Mouse (Mus musculus) C3H10T1/2 (cell line): ENCODE measurements around the gene Olfr749. TPM values are rescaled to one million over a fixed set of nuclear protein-coding genes. Genes with fewer than 3 reads are reported as not detected.

Source experiments
- polyA plus RNA-seq, 2 experiments: library from polyadenylated mRNA; unstranded; fragments of >200 nt; fragmentation: generic; extraction: Trizol; gene quantifications; one replicate each; pipeline ENCODE4 v1.2.1; 2012; ENCODE audit warnings: missing spikeins in 2 of 2

Gene Olfr749
- not detected for polyA plus RNA-seq

GRCm38 (mm10) chr14:50744994-50745393, at the start of gene Olfr749:
Gene Olfr749, minus strand, starts transcription at chr14:50745094.

GRCm38 (mm10) chr14:50785251-50785637, 40.4 kb upstream of the Olfr749 start, which contains the start of gene Ttc5:
Gene Ttc5, minus strand, starts transcription at chr14:50785519.

DNA sequence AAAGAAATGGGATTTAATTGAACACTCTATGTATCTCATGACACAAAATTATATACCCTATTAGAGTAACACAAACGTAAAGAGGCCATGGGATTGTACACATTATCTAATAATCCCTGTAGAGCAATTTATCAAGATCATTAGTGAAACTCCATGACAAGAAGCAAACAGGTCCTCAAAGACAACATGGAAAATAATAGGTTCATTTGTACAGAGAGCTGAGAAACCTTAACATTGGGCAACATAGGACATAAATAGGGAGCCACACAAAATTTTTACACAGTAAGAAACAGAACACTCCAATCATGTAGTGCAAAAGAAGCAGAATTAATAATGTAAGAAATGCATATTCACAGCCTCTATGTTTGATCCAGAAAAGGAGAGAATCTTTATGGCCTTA, 37.8 kb downstream of the Olfr749 start, which contains the start of gene Olfr748:
Gene Olfr748, plus strand, starts transcription at position 301 of the 400 bp plus-strand sequence.

DNA sequence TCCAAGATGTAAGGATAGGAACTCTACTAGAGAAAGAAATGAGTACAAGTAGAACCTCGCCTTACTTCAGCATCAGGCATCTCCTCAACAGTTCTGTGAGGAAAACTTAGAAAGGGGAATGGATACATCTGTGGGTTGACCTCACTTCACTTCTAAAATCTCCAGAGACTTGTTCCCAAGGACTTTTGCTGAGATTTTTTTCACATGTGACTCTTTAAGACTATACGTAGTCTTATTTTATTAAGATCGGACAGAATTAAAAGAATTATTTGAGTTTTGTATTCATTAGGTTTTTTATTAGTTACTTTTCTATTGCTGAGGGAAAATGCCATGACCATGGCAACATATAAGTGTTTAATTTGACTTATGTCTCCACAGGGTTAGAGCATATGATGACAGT, 51.8 kb downstream of the Olfr749 start, which contains the start of gene Olfr747:
Gene Olfr747, minus strand, starts transcription at position 101 of the 400 bp plus-strand sequence.

Other genes with a start within 250 kb of the Olfr749 start
- not detected for gene Olfr742, start 241.5 kb downstream of the Olfr749 start, polyA plus RNA-seq
- gene Olfr743, start 223.3 kb downstream of the Olfr749 start, polyA plus RNA-seq: not detected
- not detected for gene Olfr744, start 130.2 kb downstream of the Olfr749 start, polyA plus RNA-seq
- not detected for gene Olfr745, start 105.7 kb downstream of the Olfr749 start, polyA plus RNA-seq
- gene Olfr746, start 98.0 kb downstream of the Olfr749 start, polyA plus RNA-seq: not detected
- gene Olfr747, start 51.9 kb downstream of the Olfr749 start, polyA plus RNA-seq: not detected
- gene Olfr748, start 37.7 kb downstream of the Olfr749 start, polyA plus RNA-seq: not detected
- gene Ttc5, start 40.4 kb upstream of the Olfr749 start, polyA plus RNA-seq: 10 to 100 TPM in 1 of 2 experiments, 1 to 10 TPM in 1; 4.6 to 27.5 TPM
- not detected for gene Ccnb1ip1, start 62.6 kb upstream of the Olfr749 start, polyA plus RNA-seq
- gene Parp2, start 62.7 kb upstream of the Olfr749 start, polyA plus RNA-seq: 10 to 100 TPM in 1 of 2 experiments, 1 to 10 TPM in 1; 2.8 to 16.9 TPM
- gene Tep1, start 125.5 kb upstream of the Olfr749 start, polyA plus RNA-seq: 10 to 100 TPM; 12.0 to 25.0 TPM
- under 1 TPM; 0.01 to 0.52 TPM for gene Klhl33, start 152.4 kb upstream of the Olfr749 start, polyA plus RNA-seq
- gene Osgep, start 179.8 kb upstream of the Olfr749 start, polyA plus RNA-seq: 10 to 100 TPM; 34.1 to 57.0 TPM
- 100 to 1,000 TPM in 1 of 2 experiments, 10 to 100 TPM in 1; 65.4 to 178 TPM for gene Apex1, start 179.9 kb upstream of the Olfr749 start, polyA plus RNA-seq
- gene Pip4p1, start 185.8 kb upstream of the Olfr749 start, polyA plus RNA-seq: 10 to 100 TPM; 35.4 to 55.3 TPM
- 10 to 100 TPM; 21.1 to 92.2 TPM for gene Pnp, start 186.0 kb upstream of the Olfr749 start, polyA plus RNA-seq
- gene Gm49342, start 199.4 kb upstream of the Olfr749 start, polyA plus RNA-seq: 10 to 100 TPM in 1 of 2 experiments, 1 to 10 TPM in 1; 9.5 to 31.7 TPM
- gene Pnp2, start 210.9 kb upstream of the Olfr749 start, polyA plus RNA-seq: under 1 TPM; 0.19 to 0.86 TPM